Mouse (Mus musculus): ENCODE results near the gene Efcc1.

GRCm38 (mm10) chr6:87797321-87797720 lies 66.7 kb downstream of the Efcc1 start:
- TF ChIP-seq EP300 (IDR thresholded peaks at IDR 0.05; ENCODE audit: low read depth) (no peak), CTCF (IDR thresholded peaks at IDR 0.05; ENCODE audit: low read depth) (no peak)
